Mouse (Mus musculus) bone marrow, adult 2 months (tissue): ENCODE data around the gene Gpx2. TPM values are rescaled to one million over a fixed set of nuclear protein-coding genes. Genes with fewer than 3 reads are reported as not detected.

Source experiments
- H3K27ac ChIP-seq: fragments of 200-500 bp; 2 replicates; pipeline ENCODE4 v1.5.1; 2012; ENCODE audit warnings: low read depth, mild to moderate bottlenecking, control low read depth, inconsistent platforms, low read length; ENCODE audit not compliant: control insufficient read depth, poor library complexity, insufficient read depth
- H3K4me1 ChIP-seq: fragments of 200-500 bp; 2 replicates; pipeline ENCODE4 v1.6.1; 2011; ENCODE audit warnings: low read length; ENCODE audit not compliant: control insufficient read depth, insufficient read depth
- H3K4me3 ChIP-seq: fragments of 200-500 bp; replicated peaks from 2 replicates; pipeline ENCODE3; 2011; ENCODE audit warnings: mild to moderate bottlenecking, low read depth, low read length, control low read depth; ENCODE audit not compliant: control insufficient read depth
- CTCF ChIP-seq: fragments of 200-500 bp; IDR thresholded peaks from 2 replicates; pipeline ENCODE4 v1.5.1; 2011; ENCODE audit warnings: low read length, control low read depth; ENCODE audit not compliant: control insufficient read depth, insufficient read depth
- POLR2A ChIP-seq: fragments of 200-500 bp; IDR thresholded peaks from 2 replicates; pipeline ENCODE4 v1.6.1; 2011; ENCODE audit warnings: low read depth, mild to moderate bottlenecking, control low read depth, low read length, borderline replicate concordance; ENCODE audit not compliant: control insufficient read depth
- WGBS: fragments of 180-500 bp; shearing (Covaris S2); methylation state at CpG from one replicate; pipeline ENCODE4 v1.1.7; 2018; 5-methylcytosine and 5-hydroxymethylcytosine counted together
- polyA plus RNA-seq: library from polyadenylated mRNA; stranded (reverse); fragments of >200 nt; gene quantifications from 2 replicates; pipeline ENCODE4 v1.2.4, GENCODE M21; 2011; ENCODE audit warnings: low replicate concordance; ENCODE audit not compliant: missing spikeins, insufficient read depth, insufficient read length

Gene Gpx2
- polyA plus RNA-seq, 1 experiment, result 1.6 TPM

GRCm38 (mm10) chr12:76752652-76753318 lies 42.6 kb downstream of the Gpx2 start:
- Histone ChIP-seq H3K27ac (no peak overlapping the region), H3K4me3 (no peak overlapping the region), H3K4me1 (no peaks in the 10 kb centered on the region)
- WGBS, result 33% methylated on average over 14 of the region's 14 CpGs
- TF ChIP-seq POLR2A (no peak), CTCF (peak; percentile 32; the same call in 1 of the 2 replicates)

GRCm38 (mm10) chr12:76750866-76751459 lies 44.4 kb downstream of the Gpx2 start:
- 83% methylated on average over 16 of the region's 16 CpGs for WGBS
- TF ChIP-seq POLR2A (no peak), CTCF (no peak)
- no peaks in the 10 kb centered on the region for H3K4me1 ChIP-seq
- no peak overlapping the region for H3K27ac ChIP-seq
- no peak overlapping the region for H3K4me3 ChIP-seq

Other genes with a start within 250 kb of the Gpx2 start
- gene Sptb, start 85.0 kb downstream of the Gpx2 start, polyA plus RNA-seq, result 89.3 and 102 TPM in 2 replicates
- gene Churc1, start 30.0 kb downstream of the Gpx2 start, polyA plus RNA-seq, result 24.8 and 32.2 TPM in 2 replicates
- 12.5 and 15.7 TPM in 2 replicates for gene Fntb, start 30.0 kb downstream of the Gpx2 start, polyA plus RNA-seq
- 2.4 TPM in 1 of 2 replicates, not detected in the other for gene Rab15, start 27.4 kb upstream of the Gpx2 start, polyA plus RNA-seq
- 102 and 151 TPM in 2 replicates for gene Max, start 166.6 kb upstream of the Gpx2 start, polyA plus RNA-seq